Mouse (Mus musculus) liver, postnatal 0 days (tissue): ENCODE measurements around the gene Tekt1.

Experiments
- CTCF ChIP-seq: sonication (generic); IDR thresholded peaks from 2 replicates; pipeline ENCODE4 v1.5.1; 2016; ENCODE audit warnings: antibody characterized with exemption, low read depth
- EP300 ChIP-seq: IDR thresholded peaks from 2 replicates; pipeline ENCODE4 v1.6.1; 2016; ENCODE audit warnings: antibody characterized with exemption, low read depth, mild to moderate bottlenecking

DNA sequence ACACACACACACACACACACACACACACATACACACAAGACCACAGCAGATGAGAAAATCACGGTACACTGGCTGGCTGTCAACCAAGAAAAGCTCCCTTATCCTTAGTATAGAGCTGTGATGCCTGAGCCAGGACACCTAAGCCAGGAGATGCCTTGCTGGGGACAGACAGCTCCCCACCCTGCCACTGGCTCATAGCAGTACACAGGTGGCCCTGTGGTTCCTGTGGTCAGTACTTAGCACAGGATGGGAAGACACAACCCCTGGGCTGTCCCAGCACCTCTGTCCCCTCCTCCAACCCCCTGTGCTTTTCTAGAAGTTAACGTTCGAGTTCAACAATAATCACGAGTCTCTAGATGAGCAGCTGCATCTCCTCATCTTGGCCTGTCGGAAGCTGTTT lies 44.2 kb downstream of the Tekt1 start:
- TF ChIP-seq CTCF (no peak), EP300 (no peak)
